Mouse (Mus musculus) heart, postnatal 4 days (tissue): Measurements from ENCODE around the gene Fmo5. TPM values are rescaled to one million over a fixed set of nuclear protein-coding genes. Genes with fewer than 3 reads are reported as not detected.

ENCODE experiments used
- DNase-seq: peaks from one replicate; pipeline ENCODE4 v3.0.0; 2021
- total RNA-seq, 2 experiments: library from RNA; stranded (reverse); gene quantifications; 2 replicates each; pipeline ENCODE4 v1.2.3; 2021

The Fmo5 gene
- 1 to 10 TPM; 4.9 TPM for total RNA-seq

DNA sequence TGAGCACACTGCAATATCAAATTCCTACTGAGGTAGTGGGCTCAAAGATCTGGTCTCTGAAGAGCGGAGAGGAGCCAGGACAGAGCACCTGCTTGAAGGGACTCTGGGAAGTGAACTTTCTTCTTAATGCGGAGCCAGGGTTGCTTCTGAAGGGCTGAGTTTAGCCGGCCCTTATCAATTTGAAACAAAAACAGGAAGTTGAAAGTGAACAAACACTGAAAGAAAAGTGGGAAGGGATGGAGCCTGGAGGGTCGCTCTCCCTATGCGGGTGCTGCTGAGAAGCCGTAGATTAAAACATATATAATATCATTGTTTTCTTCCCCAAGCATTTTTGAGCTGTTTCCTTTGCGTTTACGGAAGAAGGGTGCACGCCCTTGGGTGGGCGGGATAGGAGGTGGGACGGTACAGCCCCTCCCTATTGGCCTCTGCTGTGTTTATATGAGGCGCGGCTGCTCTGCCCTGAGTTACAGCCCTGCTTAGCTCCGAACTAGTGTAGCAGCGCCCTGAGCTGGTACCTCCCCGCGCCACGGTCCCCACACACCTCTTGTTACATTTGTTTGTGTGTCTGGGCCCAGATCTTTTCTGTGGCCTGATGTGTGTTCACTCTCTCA is at the start of gene Fmo5:
TSS of gene Fmo5 (plus strand) at position 414 of the 611 bp plus-strand sequence.
- peak; percentile 70 for DNase-seq

DNA sequence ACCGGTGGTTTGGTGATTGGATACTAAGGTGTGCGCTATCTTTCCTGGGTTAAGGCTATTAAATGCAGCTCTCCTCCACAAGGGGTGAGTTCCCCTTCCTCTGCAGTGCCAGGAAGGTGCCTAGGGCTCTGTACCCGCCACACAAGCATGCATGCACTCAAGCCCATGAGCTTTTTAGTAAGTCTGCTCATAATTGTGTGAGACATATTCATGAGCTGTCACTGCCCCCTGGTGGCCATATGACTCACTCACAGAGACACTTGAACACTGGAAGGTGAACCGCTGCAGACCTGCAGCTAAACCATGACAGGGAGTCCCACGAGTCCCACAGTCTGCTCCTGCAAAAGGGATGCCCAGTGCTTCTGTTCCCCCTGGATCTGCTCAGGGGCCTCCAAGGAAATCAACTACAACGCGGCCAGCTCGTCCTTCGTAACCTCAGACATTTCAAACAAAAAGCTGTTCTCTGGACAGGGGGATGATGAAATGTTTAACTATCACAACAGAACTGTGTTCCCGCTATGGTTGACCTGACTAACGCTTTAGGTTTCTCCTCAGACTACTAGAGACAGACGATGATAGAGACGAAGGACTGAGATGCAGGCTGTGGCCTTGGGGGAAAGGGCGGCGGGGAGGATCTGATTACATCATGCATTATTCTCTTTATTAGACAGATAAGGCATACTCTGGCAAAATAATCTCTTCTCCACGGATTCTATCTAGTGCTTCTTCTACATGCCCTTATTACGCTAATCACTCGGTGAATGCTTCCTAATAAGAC is 43.0 kb upstream of the Fmo5 start:
- DNase-seq = peak; percentile 83

DNA sequence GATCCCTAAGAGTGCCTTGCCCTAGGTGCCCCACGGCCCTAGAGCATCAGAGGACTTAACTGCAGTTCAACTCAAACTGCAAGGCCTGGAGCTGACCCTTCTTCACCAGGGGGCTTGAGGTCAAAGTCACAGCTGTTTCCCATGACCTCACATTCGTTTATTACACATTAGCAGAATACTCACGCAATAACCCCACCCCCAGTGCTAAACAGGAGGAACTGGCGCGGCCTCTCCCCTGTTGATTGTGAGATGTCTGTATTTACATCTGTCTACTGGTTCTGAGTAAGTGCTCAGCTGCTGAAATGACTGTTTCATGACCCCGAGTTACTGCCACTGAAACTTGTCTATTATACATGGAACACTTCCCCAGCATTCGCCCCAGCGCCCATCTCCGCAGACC is 40.9 kb upstream of the Fmo5 start:
- DNase-seq = no peak

DNA sequence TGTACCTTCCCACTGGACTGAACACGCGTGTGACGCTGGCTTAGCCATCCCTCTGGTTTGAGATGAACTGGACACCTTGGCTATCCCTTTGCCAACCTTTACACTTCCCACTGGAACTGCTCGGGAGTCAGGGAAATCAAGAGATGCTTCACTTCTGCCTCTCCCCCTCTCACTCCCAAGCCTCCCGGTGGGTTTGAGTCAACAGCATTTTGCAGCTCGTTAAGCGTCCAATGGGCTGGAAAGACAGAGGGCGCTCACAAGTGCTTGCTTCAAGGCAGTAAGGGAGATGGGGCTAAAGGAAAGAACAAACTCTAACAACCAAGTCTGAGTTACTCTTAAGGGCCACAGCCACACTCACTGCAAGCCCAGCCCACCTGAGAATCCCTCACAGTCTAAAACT is 37.9 kb upstream of the Fmo5 start:
- DNase-seq = no peak

DNA sequence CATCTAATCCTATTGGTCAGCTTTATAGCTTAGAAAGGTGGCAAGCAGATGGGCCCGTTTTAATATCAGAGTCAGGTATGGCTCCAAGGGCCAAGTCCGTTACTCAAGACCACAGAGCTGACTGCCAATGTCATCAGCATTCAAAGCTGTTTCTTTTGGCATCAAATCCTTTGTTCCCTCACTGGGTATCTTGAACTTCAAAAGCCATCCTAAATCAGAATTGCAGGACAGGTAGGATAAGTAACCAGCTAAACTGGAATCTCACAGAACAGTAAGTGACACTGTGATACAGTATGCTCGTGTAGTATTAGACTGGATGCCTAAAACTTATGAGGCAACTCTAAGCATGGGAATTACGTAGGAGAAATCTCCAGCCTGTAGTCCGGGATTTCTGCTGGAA is 35.5 kb upstream of the Fmo5 start:
- DNase-seq = no peak

DNA sequence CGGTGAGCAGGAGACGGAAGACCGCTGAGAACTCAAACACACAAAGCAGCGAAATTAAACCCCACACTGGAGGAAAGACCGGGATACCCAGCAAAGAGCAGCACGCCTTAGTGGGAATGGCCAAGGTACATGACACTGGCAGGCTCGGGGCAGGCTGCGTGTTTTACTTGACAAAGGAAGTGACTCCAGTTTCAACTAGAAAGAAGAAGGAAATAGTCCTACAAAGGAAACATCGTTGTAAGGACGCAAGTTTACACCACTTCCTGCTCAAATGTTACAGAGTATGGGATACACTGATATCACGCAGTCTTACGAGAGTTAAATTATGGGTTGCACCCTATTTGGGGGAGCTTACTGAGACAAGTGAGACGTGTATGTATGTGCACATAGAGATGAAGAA is 34.5 kb upstream of the Fmo5 start:
- no peak for DNase-seq

DNA sequence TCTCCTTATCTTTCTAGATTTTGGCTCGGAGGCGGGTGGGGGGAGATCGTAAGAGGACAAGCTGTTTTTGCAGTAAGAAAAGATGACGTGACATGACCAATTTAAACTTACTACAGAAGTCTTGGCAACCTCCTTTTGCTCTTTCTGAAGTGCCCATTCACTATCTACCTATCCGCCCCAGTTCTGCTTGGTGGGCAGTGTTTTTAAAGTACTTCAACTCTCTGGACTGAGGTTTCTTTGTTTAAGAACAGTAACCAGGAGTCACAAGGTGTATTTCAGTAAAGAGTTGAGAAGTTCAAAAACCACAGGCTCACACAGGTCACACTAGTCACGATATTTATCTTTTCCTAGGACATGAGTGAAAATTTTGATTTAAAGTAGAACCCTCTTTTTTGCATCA is 33.5 kb upstream of the Fmo5 start:
- DNase-seq = no peak

DNA sequence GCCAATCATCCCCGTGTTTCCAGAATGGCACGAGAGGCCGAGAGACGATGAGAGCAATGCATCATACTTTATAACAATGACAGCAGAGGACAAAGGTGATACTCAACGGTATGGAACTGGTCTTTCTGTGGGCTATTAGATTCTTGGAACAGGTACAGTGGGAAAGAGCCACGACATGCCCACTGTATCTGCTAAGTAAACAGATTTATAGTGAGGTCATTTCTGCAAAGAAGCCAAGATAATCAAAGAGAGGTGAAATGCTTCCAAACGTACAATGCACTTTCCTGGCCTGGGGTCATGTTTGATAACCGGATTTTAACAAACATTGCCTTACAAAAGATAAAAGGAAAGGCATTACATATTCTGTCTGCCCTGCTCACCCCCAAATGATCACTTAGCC is 31.8 kb upstream of the Fmo5 start:
- DNase-seq = no peak

DNA sequence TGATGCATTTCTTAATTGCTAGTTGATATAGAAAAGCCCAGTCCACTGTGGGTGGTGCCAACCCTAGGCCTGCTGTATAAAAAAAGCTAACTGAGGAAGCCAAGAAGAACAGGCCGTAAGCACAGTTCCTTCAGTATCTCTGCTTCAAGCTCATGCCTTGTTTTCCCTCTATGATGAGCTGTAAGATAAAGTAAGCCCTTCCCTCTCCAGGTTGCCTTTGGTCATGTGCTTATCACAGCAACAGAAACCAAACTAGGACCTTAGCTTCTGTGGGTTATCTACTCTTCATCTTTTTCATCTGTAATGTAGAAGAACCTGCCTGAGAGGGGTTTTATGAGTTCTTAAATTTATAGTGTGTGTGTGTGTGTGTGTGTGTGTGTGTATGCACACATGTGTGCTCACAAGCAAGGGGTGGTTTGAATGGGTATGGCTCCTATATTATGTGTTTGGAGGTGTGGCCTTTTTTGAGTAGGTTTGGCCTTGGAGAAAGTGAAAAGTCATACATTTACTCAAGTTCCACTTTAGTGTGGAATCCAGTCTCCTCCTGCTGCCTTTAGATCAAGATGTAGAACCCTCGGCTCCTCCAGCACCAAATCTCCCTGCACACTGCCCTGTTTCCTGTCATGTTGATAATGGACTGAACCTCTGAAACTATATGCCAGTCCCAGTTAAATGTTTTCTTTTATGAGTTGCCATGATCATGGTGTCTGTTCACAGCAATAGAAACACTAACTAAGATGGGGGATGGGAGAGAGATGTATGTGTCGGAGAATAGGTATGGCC is 28.4 kb upstream of the Fmo5 start:
- DNase-seq = no peak

DNA sequence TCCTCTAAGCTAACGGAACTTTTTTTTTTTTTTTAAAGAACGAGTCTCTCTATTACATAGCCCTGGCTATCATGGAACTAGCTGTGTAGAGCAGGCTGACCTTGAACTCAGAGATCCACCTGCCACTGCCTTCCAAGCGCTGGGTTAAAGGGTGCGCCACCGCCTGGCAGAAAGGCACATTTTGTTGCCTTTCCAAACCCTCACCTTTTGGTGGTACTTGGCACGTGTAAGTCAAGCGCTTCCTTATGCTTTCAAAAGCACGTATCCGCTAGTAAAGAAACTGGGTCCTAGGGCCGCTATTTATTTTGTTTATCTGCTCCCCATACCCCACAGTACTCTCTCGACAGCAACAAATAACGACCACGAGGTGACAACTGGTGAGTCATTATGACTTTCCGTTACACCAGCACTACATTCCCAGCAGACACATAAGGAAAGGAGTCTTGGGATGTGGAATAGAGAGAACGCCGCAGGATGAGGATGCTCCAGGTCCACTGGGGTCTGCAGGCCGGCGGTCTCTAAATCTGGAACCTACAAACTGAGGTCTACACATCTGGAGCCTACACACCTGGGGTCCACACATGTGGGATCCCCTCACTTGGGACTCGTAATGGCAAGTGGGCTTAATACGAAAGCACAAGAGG is 19.3 kb upstream of the Fmo5 start:
- peak; percentile 32 for DNase-seq

DNA sequence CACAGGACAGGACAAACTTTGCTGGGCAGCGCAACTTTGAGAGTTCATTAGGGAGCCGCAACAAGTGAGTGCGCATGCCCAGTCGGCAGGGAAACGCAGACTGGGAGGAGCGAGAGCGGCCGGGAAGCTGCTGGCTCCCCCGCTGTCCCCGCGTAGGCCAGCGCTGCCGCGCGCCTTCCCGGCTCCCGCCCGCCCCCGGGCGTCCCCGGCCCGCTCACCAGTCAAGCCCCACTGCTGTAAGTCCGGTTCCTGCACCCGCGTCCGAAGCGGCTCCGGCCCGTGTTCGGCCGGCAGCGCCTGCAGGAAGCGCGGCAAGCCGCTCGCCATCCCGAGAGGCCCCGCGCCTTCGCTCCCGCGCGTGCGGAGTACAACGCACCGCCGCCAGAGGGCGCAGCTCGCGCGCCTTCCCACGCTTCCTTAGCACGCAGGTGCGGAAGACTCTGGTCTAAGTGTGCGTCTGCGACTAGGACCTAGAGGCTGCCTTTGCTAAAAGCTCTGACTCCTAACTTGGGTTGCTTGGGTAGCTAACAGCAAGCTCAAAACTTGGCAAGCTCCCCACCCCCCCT is 18.7 kb upstream of the Fmo5 start, which contains the start of gene Chd1l:
TSS of gene Chd1l (minus strand) at position 359 of the 566 bp plus-strand sequence.
- DNase-seq = peak; percentile 94

DNA sequence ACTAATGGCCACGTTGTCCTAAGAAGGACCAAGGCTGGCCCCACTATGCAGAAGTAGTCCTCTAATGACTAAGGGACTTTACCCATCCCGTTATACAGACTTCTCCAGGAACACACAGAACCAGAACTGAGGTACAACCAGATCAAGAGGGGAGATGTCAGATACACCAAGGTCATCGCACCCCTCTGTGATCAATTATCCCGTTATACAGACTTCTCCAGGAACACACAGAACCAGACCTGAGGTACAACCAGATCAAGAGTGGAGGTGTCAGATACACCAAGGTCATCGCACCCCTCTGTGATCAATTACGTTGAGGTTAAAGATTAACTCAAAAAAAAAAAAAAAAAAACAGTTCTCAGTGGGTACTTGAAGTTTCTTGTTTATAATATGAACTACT is 17.6 kb upstream of the Fmo5 start:
- no peak for DNase-seq

DNA sequence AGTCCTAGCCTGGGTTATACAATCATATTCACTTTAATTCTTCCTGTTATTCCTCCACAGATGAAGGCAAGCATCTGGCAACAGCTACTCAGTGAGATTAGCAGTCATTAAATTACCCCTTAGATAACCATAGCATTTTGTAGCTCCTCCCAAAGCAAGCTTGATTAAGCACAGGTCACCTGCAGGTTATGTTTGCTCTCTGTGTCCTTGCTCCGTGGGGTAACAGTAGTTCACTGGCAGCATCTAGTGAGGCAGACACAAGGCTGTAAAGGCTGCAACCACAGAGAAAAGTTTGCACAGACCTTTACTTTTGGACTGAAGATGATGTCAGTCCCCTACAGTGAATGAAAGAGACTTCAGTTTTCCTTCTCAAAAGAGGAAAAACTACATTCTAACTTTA is 13.4 kb upstream of the Fmo5 start:
- no peak for DNase-seq

DNA sequence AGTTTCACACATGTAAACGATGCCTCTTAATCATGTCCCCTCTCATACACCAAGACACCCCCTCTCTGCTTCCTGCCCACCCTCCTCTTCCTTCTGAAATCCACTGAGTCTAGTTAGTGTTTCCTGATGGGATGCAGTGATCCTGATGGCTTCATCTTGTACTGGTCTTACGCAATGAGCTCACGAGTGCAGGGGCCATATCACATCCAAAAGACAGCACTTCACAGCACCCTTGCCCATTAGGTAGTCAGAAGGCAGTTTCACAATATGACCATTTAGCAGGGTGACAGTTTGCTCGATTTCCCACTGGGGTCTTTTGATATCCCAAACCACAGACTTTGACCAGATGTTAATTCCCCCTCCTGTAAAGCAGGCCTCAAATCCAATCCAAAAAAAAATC is 12.7 kb upstream of the Fmo5 start:
- DNase-seq = no peak

DNA sequence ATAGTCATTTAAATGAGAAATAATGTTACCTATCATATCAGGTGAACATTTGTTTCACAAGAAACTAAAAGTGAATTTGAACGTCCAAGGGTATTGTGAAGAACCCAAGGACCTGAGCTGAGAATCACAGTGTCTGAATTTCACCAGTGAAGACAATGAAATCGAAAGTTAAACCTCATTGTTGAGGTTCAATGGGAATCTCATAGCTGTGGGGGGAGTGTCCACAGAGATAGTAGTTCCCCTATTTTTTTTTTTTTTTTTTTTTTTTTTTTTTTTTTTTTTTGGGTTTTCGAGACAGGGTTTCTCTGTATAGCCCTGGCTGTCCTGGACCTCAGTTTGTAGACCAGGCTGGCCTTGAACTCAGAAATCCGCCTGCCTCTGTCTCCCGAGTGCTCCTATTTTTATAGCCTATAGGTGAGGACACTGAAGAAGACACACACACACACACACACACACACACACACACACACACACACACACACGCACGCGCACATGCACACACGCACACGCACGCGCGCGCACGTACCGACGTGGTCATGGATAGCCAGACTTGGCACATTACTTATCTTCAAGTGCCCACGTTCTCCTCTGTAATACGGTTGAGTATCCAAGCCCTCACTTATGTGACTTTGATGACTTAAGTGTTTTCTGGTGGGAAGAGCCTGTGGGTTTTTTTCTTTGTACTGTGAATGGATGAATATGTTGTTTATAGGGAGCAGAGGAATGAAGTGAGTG is 11.3 kb upstream of the Fmo5 start:
- DNase-seq = no peak

DNA sequence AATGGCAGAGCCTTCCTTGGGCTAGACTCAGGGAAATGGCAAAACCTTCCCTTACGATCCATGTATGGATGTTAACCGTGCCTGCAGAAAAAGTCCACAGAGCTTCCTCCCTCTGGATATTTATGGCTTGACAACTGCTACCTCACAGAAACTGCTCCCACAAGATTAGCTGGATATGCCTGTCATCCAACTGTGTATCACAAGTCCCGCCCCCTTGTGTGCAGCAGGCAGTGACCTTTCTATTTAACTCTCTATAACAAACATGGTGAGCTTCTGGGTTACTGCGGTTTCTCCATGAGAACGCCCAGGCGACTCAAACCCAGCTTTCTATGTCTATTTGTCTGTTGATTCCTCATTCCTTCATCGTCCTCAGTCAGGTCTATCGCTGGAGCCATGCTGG is 10.7 kb upstream of the Fmo5 start:
- DNase-seq = no peak

DNA sequence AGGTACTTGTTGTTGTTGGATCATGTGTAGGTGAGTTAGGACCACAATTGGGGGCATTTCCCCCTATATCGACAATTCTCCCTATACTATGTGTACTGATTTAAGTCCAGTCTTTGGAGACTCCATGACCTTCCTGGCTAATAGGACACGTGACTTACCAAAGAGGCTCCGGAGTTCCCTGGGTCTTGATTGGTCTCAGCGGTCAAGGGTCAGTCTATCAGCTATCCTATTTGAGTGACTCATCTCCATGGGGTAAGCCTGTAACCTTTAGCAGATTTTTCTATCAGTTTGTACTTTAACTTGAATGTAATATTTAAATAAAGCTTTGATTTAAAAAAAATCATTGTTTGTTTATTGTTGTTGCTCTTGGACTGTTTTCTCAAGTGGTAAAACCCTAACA is 7.9 kb upstream of the Fmo5 start:
- DNase-seq = no peak

DNA sequence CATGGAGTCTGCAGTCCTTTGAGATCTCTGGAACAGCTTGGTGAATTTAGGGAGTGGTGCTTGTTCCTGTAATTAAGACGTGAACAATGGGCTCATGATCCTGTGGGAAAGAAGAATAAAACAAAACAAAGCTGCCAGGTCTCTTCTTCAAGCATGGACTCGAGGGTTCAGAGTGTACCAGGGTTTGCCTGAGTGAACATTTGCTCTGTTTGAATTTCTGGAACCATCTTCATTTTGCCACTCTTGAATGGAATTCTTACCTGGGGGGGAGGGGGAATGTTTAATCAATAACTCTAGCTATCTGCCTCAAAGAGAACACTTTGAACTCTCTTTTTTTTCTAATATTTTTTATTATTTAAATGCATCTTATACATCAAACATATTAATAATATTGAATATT is 4.0 kb upstream of the Fmo5 start:
- DNase-seq = no peak

DNA sequence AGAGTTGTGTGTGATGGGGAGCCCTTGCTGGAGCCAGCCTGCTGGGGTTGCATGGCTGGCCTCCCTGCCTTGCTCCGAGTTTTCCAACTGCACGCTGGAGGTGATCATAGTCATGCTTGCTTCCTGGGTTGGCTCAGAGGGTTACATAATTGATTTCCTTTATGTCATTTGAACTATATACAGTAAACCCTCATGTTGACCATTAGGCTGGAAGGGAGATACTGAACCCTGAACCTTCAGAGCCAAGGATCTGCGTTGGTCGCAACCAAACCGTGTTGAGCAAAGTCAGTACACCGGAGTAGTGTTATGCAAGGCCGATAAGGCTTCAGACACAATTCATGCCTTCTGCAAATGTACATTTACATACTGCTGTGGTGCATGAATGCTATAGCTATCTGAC is 711 bp upstream of the Fmo5 start:
- DNase-seq = no peak

DNA sequence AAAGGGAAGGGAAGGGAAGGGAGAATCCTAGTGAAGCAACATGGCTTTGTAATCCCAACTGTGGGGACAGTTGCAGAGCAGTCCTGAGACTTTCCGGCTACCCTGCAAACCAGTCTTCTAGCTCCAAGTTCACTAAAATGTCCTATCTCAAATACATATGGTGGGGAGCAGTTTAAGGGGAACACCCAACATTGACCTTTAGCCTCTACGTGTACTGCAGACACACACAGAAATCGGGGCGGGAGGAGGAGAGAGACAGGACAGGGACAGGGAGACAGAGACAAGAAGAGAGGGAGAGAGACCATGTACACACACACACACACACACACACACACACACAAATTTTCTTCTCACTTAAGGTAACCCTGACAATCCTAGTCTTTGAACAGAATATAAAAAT is 1.3 kb downstream of the Fmo5 start:
- no peak for DNase-seq

DNA sequence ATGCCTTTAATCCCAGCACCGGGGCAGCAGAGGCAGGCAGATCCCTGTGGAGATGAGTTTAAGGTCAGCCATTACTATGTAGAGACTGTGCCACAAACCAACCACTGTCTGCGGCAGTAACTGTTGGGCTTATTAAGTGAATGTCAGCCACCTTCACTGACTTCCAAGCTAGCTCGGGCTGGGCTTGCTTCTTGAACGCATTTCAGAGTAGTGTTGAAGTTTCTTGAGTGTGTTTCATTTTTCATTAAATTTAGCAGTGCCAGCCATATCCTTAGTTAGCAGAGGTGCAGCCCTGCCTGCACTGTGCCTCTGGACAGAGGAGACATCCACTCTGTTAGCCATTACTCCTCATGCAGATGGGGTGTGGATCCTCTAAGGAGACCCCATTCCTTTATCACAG is 2.1 kb downstream of the Fmo5 start:
- no peak for DNase-seq

DNA sequence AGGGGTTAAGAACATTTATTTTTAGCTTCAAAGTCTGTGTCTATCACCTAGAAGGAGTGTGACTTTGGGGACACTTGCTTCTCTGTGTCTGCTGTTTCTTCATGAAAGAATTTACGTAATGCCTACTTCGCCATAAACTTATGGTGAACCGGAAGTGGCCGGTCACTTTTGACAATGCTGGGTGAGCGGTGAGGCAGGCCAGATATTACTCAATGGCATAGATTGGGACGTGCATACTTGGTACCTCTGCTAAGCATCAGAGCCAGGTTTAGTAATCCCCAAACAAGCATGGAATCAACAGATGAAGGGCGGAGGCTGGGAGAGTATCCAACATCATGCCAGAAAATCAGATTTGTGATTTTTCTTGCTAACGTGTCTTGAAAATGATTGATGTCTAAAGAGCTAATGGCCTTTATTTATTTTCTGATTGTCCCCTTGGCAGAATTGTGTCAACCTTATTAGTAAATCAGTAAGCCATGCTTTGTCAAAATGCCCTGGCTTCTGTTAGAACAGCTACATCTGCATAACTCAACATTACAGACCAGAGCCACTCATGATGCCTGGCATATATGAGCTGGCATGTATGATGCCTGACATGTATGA is 2.8 kb downstream of the Fmo5 start:
- DNase-seq = no peak
